Mouse (Mus musculus) lung, adult 2 months (tissue): ENCODE measurements around the gene Amfr. TPM values are rescaled to one million over a fixed set of nuclear protein-coding genes. Genes with fewer than 3 reads are reported as not detected.

Experiments
- DNase-seq: peaks from one replicate; pipeline ENCODE4 v3.0.0; 2022
- H3K4me1 ChIP-seq: fragments of 200-500 bp; 2 replicates; pipeline ENCODE4 v1.6.1; 2011; ENCODE audit warnings: low read length; ENCODE audit not compliant: control insufficient read depth, insufficient read depth
- H3K4me3 ChIP-seq: fragments of 200-500 bp; replicated peaks from 2 replicates; pipeline ENCODE3; 2011; ENCODE audit warnings: low read depth, mild to moderate bottlenecking, control low read depth, low read length; ENCODE audit errors: extremely low read depth
- CTCF ChIP-seq: fragments of 200-500 bp; IDR thresholded peaks from 2 replicates; pipeline ENCODE4 v1.5.1; 2011; ENCODE audit warnings: mild to moderate bottlenecking, low read length, control low read depth; ENCODE audit not compliant: insufficient read depth
- POLR2A ChIP-seq: fragments of 200-500 bp; IDR thresholded peaks from 2 replicates; pipeline ENCODE4 v1.6.1; 2011; ENCODE audit warnings: low read depth, mild to moderate bottlenecking, control low read depth, low read length, borderline replicate concordance; ENCODE audit errors: extremely low read depth
- WGBS: fragments of 180-500 bp; shearing (Covaris S2); methylation state at CpG from one replicate; pipeline ENCODE4 v1.1.7; 2018; 5-methylcytosine and 5-hydroxymethylcytosine counted together
- polyA plus RNA-seq: library from polyadenylated mRNA; depleted of rRNA; stranded (reverse); fragments of >200 nt; gene quantifications from 2 replicates; pipeline ENCODE4 v1.2.3, GENCODE M21; 2012; rRNA removed

Amfr gene
- polyA plus RNA-seq, 1 experiment = 134 TPM

GRCm38 (mm10) chr8:93940542-93941423, 71.9 kb downstream of the Amfr start:
- Histone ChIP-seq H3K4me1 (peaks cover 4% of the 10 kb centered on the region; the same call in 1 of the 2 replicates), H3K4me3 (no peak overlapping the region)
- DNase-seq = no peak
- TF ChIP-seq POLR2A = no peak
- 33% methylated on average over 11 of the region's 11 CpGs for whole genome bisulfite sequencing

- Histone ChIP-seq H3K4me3 (no peak overlapping the region), H3K4me1 (peaks cover 4% of the 10 kb centered on the region; the same call in 1 of the 2 replicates)
- no peak for TF ChIP-seq POLR2A
- no peak for TF ChIP-seq CTCF
- WGBS = 64% methylated on average over 3 of the region's 3 CpGs
- DNase-seq = no peak
Measured at GRCm38 (mm10) chr8:93938193-93938592, 74.4 kb downstream of the Amfr start.

GRCm38 (mm10) chr8:93933288-93933687, 79.4 kb downstream of the Amfr start:
- DNase-seq = no peak
- 80% methylated on average over 2 of the region's 2 CpGs for WGBS
- H3K4me1 ChIP-seq = no peaks in the 10 kb centered on the region
- no peak for TF ChIP-seq POLR2A
- TF ChIP-seq CTCF = no peak
- no peak overlapping the region for H3K4me3 ChIP-seq

GRCm38 (mm10) chr8:93932873-93933272, 79.8 kb downstream of the Amfr start:
- WGBS = 11% methylated on average over 6 of the region's 6 CpGs
- no peak for TF ChIP-seq POLR2A
- peak; percentile 94 for TF ChIP-seq CTCF
- no peaks in the 10 kb centered on the region for H3K4me1 ChIP-seq
- peak; percentile 80 for DNase-seq
- no peak overlapping the region for H3K4me3 ChIP-seq

- DNase-seq = no peak
- no peak for TF ChIP-seq CTCF
- TF ChIP-seq POLR2A = no peak
- 79% methylated on average over 6 of the region's 6 CpGs for WGBS
Measured at GRCm38 (mm10) chr8:93931336-93931735, 81.3 kb downstream of the Amfr start.

GRCm38 (mm10) chr8:93929233-93929632, 83.4 kb downstream of the Amfr start:
- TF ChIP-seq CTCF (no peak), POLR2A (no peak)
- 69% methylated on average over 4 of the region's 4 CpGs for WGBS
- H3K4me1 ChIP-seq = no peaks in the 10 kb centered on the region
- H3K4me3 ChIP-seq = no peak overlapping the region
- DNase-seq = no peak

More at GRCm38 (mm10) chr8:93931336-93931735, 81.3 kb downstream of the Amfr start:
- Histone ChIP-seq H3K4me3 (no peak overlapping the region), H3K4me1 (no peaks in the 10 kb centered on the region)

GRCm38 (mm10) chr8:93925513-93925912, 87.1 kb downstream of the Amfr start:
- TF ChIP-seq POLR2A (no peak), CTCF (no peak)
- WGBS = 61% methylated on average over 3 of the region's 3 CpGs
- no peak overlapping the region for H3K4me3 ChIP-seq
- H3K4me1 ChIP-seq = 0 out of 2 replicates have a peak, but pooled peaks cover 2% of the 10 kb centered on the region
- DNase-seq = no peak

- DNase-seq = no peak
Measured at GRCm38 (mm10) chr8:93923897-93924334, 88.7 kb downstream of the Amfr start.

More at GRCm38 (mm10) chr8:93923897-93924334, 88.7 kb downstream of the Amfr start:
- H3K4me1 ChIP-seq = 0 out of 2 replicates have a peak, but pooled peaks cover 2% of the 10 kb centered on the region
- TF ChIP-seq POLR2A (no peak), CTCF (no peak)
- H3K4me3 ChIP-seq = no peak overlapping the region
- WGBS = 39% methylated on average over 7 of the region's 7 CpGs

Other genes starting within 250 kb of the Amfr start
- gene Gnao1, start 202.9 kb downstream of the Amfr start, polyA plus RNA-seq = 31.8 and 38.4 TPM in 2 replicates
- gene Nudt21, start 24.2 kb upstream of the Amfr start, polyA plus RNA-seq = 25.0 and 34.4 TPM in 2 replicates
- gene Ogfod1, start 24.4 kb upstream of the Amfr start, polyA plus RNA-seq = 5.8 and 7.5 TPM in 2 replicates
- gene Bbs2, start 86.1 kb upstream of the Amfr start, polyA plus RNA-seq = 16.0 and 21.5 TPM in 2 replicates
- gene Mt4, start 124.4 kb upstream of the Amfr start, polyA plus RNA-seq = 935 TPM in 1 of 2 replicates, not detected in the other
- gene Mt3, start 139.8 kb upstream of the Amfr start, polyA plus RNA-seq = 1.4 and 1.6 TPM in 2 replicates
- 32.2 and 56.0 TPM in 2 replicates for gene Mt2, start 159.8 kb upstream of the Amfr start, polyA plus RNA-seq
- gene Mt1, start 166.2 kb upstream of the Amfr start, polyA plus RNA-seq = 417 and 493 TPM in 2 replicates
- 10.7 and 15.9 TPM in 2 replicates for gene Nup93, start 201.7 kb upstream of the Amfr start, polyA plus RNA-seq